Mouse (Mus musculus): ENCODE measurements around the gene Pard3b.

DNA sequence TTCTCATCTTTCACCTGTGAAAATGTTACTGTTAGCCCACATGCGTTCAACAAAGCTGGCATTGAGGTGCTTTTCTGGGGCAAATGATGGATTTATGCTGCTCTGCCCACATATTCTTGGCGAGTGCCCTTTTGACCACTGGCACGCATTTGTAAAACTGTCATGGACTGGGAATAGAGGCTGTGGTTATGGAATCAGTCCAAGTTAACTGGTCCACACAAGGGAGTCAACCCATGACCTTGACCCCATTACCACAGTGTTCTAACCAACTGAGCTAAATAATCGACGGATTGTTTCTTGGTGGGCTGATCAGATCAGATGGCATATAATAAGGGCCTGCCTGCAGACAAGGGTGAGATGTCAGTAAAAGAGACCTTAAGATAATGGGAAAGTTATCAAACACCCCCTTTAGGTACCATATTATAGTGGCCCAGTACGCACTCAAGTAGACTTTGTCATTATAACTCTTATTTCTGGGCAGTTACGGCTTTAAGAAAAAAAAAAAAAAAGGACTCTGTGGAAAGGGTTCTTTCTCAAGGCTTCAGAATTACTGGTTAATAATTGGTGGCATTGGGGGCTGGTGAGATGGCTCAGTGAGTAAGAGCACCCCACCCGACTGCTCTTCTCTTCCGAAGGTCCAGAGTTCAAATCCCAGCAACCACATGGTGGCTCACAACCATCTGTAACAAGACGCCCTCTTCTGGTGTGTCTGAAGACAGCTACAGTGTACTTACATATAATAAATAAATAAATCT is 784.4 kb downstream of the Pard3b start:
- TF ChIP-seq CTCF (IDR thresholded peaks at IDR 0.05; ENCODE audit: insufficient read depth, low read length) = no peak
- TF ChIP-seq POLR2A (IDR thresholded peaks at IDR 0.05; ENCODE audit: borderline replicate concordance, extremely low read depth, low read depth, low read length) = no peak
